Mouse (Mus musculus): ENCODE results near the gene Mycbp.

Mycbp gene

GRCm38 (mm10) chr4:123946701-123947100, 42.1 kb downstream of the Mycbp start:
- no peak for DNase-seq

- no peak for DNase-seq
Observed at GRCm38 (mm10) chr4:123947149-123947548, 42.5 kb downstream of the Mycbp start.

- no peak for DNase-seq
Observed at GRCm38 (mm10) chr4:123948901-123949300, 44.3 kb downstream of the Mycbp start.

GRCm38 (mm10) chr4:123949649-123950048, 45.0 kb downstream of the Mycbp start:
- DNase-seq: no peak

- DNase-seq: no peak
Observed at GRCm38 (mm10) chr4:123952059-123952458, 47.4 kb downstream of the Mycbp start.

GRCm38 (mm10) chr4:123956703-123957491, 52.3 kb downstream of the Mycbp start:
- DNase-seq: peak; percentile 76

- no peak for DNase-seq
Observed at GRCm38 (mm10) chr4:123957492-123957808, 52.8 kb downstream of the Mycbp start.

- DNase-seq: no peak
Observed at GRCm38 (mm10) chr4:123957891-123958290, 53.3 kb downstream of the Mycbp start.

- DNase-seq: no peak
Observed at GRCm38 (mm10) chr4:123960955-123961354, 56.3 kb downstream of the Mycbp start.

All from kidney, adult 18-20 months (tissue).